In genomic region chr19:8936736-8937135, GRCm38 (mm10) we compare ENCODE assay signal across 25 mouse cellular contexts.
"Had no signal": no experiment of that assay in that cellular context is flagged by ENCODE, and none has a peak within 500 bp of the region (broad histone marks: within the 10 kb centered on the region; RNA-seq: fewer than 3 reads in every experiment).

No protein-coding gene starts in this region.

- H3K4me3 ChIP-seq: heart, adult 2 months; heart, embryonic 13.5 days; heart, embryonic 15.5 days; hindbrain, embryonic 13.5 days; hindbrain, embryonic 15.5 days; kidney, embryonic 15.5 days; left cerebral cortex, adult 2 months; limb, embryonic 10.5 days; limb, embryonic 12.5 days; liver, embryonic 13.5 days; liver, embryonic 15.5 days had no signal

- H3K4me2 ChIP-seq: heart, embryonic 11.5 days; heart, embryonic 13.5 days; heart, embryonic 15.5 days; hindbrain, embryonic 13.5 days; hindbrain, embryonic 15.5 days; kidney, embryonic 15.5 days; limb, embryonic 12.5 days; liver, embryonic 11.5 days; liver, embryonic 13.5 days; liver, embryonic 15.5 days had no signal

- DNase-seq: gastrocnemius, postnatal 14 days; gastrocnemius, postnatal 36 days; heart, adult 11 months; heart, adult 2 months; heart, postnatal 14 days; heart, postnatal 36 days; kidney, adult 11 months; kidney, adult 2 months; kidney, adult 9 months; kidney, postnatal 14 days; kidney, postnatal 36 days; liver, embryonic 13.5 days had no signal

- H3K9ac ChIP-seq: heart, embryonic 13.5 days; heart, embryonic 15.5 days; hindbrain, embryonic 13.5 days; hindbrain, embryonic 15.5 days; kidney, embryonic 15.5 days; liver, embryonic 13.5 days; liver, embryonic 15.5 days had no signal

- ATAC-seq: intestine, embryonic 16.5 days had no signal

- H3K27me3 ChIP-seq: heart, embryonic 13.5 days; heart, embryonic 15.5 days; hindbrain, embryonic 13.5 days; hindbrain, embryonic 15.5 days; kidney, embryonic 15.5 days; limb, embryonic 12.5 days; liver, embryonic 13.5 days; liver, embryonic 15.5 days had no signal

- H3K9me3 ChIP-seq: heart, embryonic 13.5 days; heart, embryonic 15.5 days; hindbrain, embryonic 13.5 days; hindbrain, embryonic 15.5 days; kidney, embryonic 15.5 days; limb, embryonic 10.5 days; limb, embryonic 12.5 days; liver, embryonic 13.5 days; liver, embryonic 15.5 days had no signal

- H3K27ac ChIP-seq: heart, adult 2 months; heart, embryonic 13.5 days; heart, embryonic 15.5 days; hindbrain, embryonic 13.5 days; hindbrain, embryonic 15.5 days; kidney, embryonic 15.5 days; kidney, postnatal 0 days; left cerebral cortex, adult 2 months; limb, embryonic 10.5 days; limb, embryonic 12.5 days; liver, embryonic 13.5 days; liver, embryonic 15.5 days had no signal
